Mouse (Mus musculus): Measurements from ENCODE around the gene Taldo1. TPM values are rescaled to one million over a fixed set of nuclear protein-coding genes. Genes with fewer than 3 reads are reported as not detected.

Gene Taldo1
- polyA plus RNA-seq, 1 experiment from 2014 or later, result 280 TPM

GRCm38 (mm10) chr7:141430585-141431240 lies 38.7 kb downstream of the Taldo1 start:
- Histone ChIP-seq H3K4me2 (replicated peaks) (no peak overlapping the region), H3K36me3 (peaks cover 40% of the 10 kb centered on the region), H3K4me1 (peaks cover 46% of the 10 kb centered on the region), H3K9me3 (no peaks in the 10 kb centered on the region), H3K9ac (0 out of 2 replicates have a peak overlapping the region, but pooled peaks have one; percentile 56), H3K27me3 (no peaks in the 10 kb centered on the region), H3K27ac (no peak overlapping the region), H3K4me3 (no peak overlapping the region)
- ATAC-seq (ENCODE audit: low FRiP score, low read depth), result no peak
- WGBS, result 95% methylated on average over 9 of the region's 9 CpGs

- no peaks in the 10 kb centered on the region for H3K9me3 ChIP-seq
- H3K9ac ChIP-seq, result no peak overlapping the region
- 91% methylated on average over 19 of the region's 19 CpGs for WGBS
- H3K27ac ChIP-seq, result no peak overlapping the region
- ATAC-seq (ENCODE audit: low FRiP score, low read depth), result no peak
- peaks cover 55% of the 10 kb centered on the region for H3K4me1 ChIP-seq
- H3K27me3 ChIP-seq, result no peaks in the 10 kb centered on the region
- H3K4me3 ChIP-seq, result no peak overlapping the region
- peaks cover 40% of the 10 kb centered on the region for H3K36me3 ChIP-seq
- H3K4me2 ChIP-seq (replicated peaks), result no peak overlapping the region
Measured at GRCm38 (mm10) chr7:141431434-141432185, 39.6 kb downstream of the Taldo1 start.

- H3K9me3 ChIP-seq, result no peaks in the 10 kb centered on the region
- H3K36me3 ChIP-seq, result peaks cover 40% of the 10 kb centered on the region
- peaks cover 60% of the 10 kb centered on the region for H3K4me1 ChIP-seq
- no peaks in the 10 kb centered on the region for H3K27me3 ChIP-seq
- H3K27ac ChIP-seq, result no peak overlapping the region
- ATAC-seq (ENCODE audit: low FRiP score, low read depth), result no peak
- no peak overlapping the region for H3K4me3 ChIP-seq
- 81% methylated on average over 8 of the region's 8 CpGs for WGBS
- H3K4me2 ChIP-seq (replicated peaks), result no peak overlapping the region
- no peak overlapping the region for H3K9ac ChIP-seq
Measured at GRCm38 (mm10) chr7:141432186-141432611, 40.2 kb downstream of the Taldo1 start.

- 85% methylated on average over 6 of the region's 6 CpGs for WGBS
- peak overlapping the region; percentile 90; the same call in 1 of the 2 replicates for H3K4me2 ChIP-seq (replicated peaks)
- no peaks in the 10 kb centered on the region for H3K9me3 ChIP-seq
- H3K36me3 ChIP-seq, result peaks cover 40% of the 10 kb centered on the region
- H3K4me3 ChIP-seq, result no peak overlapping the region
- H3K27ac ChIP-seq, result no peak overlapping the region
- peaks cover 60% of the 10 kb centered on the region for H3K4me1 ChIP-seq
- no peaks in the 10 kb centered on the region for H3K27me3 ChIP-seq
- no peak for ATAC-seq (ENCODE audit: low FRiP score, low read depth)
- H3K9ac ChIP-seq, result peak overlapping the region; percentile 72
Measured at GRCm38 (mm10) chr7:141432741-141433516, 40.9 kb downstream of the Taldo1 start.

- H3K4me3 ChIP-seq, result peak overlapping the region; percentile 55
- no peaks in the 10 kb centered on the region for H3K9me3 ChIP-seq
- H3K36me3 ChIP-seq, result peaks cover 49% of the 10 kb centered on the region
- H3K27ac ChIP-seq, result no peak overlapping the region
- peak overlapping the region; percentile 90 for H3K4me2 ChIP-seq (replicated peaks)
- H3K27me3 ChIP-seq, result no peaks in the 10 kb centered on the region
- ATAC-seq (ENCODE audit: low FRiP score, low read depth), result no peak
- 72% methylated on average over 15 of the region's 15 CpGs for WGBS
- H3K4me1 ChIP-seq, result peaks cover 55% of the 10 kb centered on the region
- peak overlapping the region; percentile 72 for H3K9ac ChIP-seq
Measured at GRCm38 (mm10) chr7:141433517-141434400, 41.8 kb downstream of the Taldo1 start.

GRCm38 (mm10) chr7:141434464-141434863 lies 42.5 kb downstream of the Taldo1 start:
- Histone ChIP-seq H3K4me3 (peak overlapping the region; percentile 55), H3K4me1 (peaks cover 48% of the 10 kb centered on the region), H3K9ac (peak overlapping the region; percentile 72), H3K36me3 (peaks cover 56% of the 10 kb centered on the region), H3K27ac (0 out of 2 replicates have a peak overlapping the region, but pooled peaks have one; percentile 3), H3K4me2 (replicated peaks) (peak overlapping the region; percentile 90), H3K9me3 (no peaks in the 10 kb centered on the region), H3K27me3 (no peaks in the 10 kb centered on the region)
- WGBS, result 11% methylated on average over 8 of the region's 8 CpGs
- no peak for ATAC-seq (ENCODE audit: low FRiP score, low read depth)

- H3K9ac ChIP-seq, result peak overlapping the region; percentile 72
- WGBS, result 6% methylated on average over 17 of the region's 17 CpGs
- peaks cover 40% of the 10 kb centered on the region for H3K4me1 ChIP-seq
- H3K36me3 ChIP-seq, result peaks cover 60% of the 10 kb centered on the region
- no peaks in the 10 kb centered on the region for H3K27me3 ChIP-seq
- ATAC-seq (ENCODE audit: low FRiP score, low read depth), result no peak
- no peaks in the 10 kb centered on the region for H3K9me3 ChIP-seq
- peak overlapping the region; percentile 90 for H3K4me2 ChIP-seq (replicated peaks)
- peak overlapping the region; percentile 55 for H3K4me3 ChIP-seq
- 0 out of 2 replicates have a peak overlapping the region, but pooled peaks have one; percentile 3 for H3K27ac ChIP-seq
Measured at GRCm38 (mm10) chr7:141435129-141435855, 43.3 kb downstream of the Taldo1 start.

GRCm38 (mm10) chr7:141435856-141436522 lies 44.0 kb downstream of the Taldo1 start:
- Histone ChIP-seq H3K4me3 (peak overlapping the region; percentile 61), H3K4me2 (replicated peaks) (peak overlapping the region; percentile 90), H3K9me3 (no peaks in the 10 kb centered on the region), H3K36me3 (peaks cover 60% of the 10 kb centered on the region), H3K27ac (no peak overlapping the region), H3K27me3 (no peaks in the 10 kb centered on the region), H3K4me1 (peaks cover 43% of the 10 kb centered on the region), H3K9ac (no peak overlapping the region)
- WGBS, result 81% methylated on average over 9 of the region's 9 CpGs
- no peak for ATAC-seq (ENCODE audit: low FRiP score, low read depth)

- peaks cover 60% of the 10 kb centered on the region for H3K36me3 ChIP-seq
- peak overlapping the region; percentile 85 for H3K9ac ChIP-seq
- no peak overlapping the region; the same call in 1 of the 2 replicates for H3K27ac ChIP-seq
- H3K4me3 ChIP-seq, result peak overlapping the region; percentile 61
- H3K27me3 ChIP-seq, result no peaks in the 10 kb centered on the region
- H3K4me2 ChIP-seq (replicated peaks), result peak overlapping the region; percentile 90
- no peak for ATAC-seq (ENCODE audit: low FRiP score, low read depth)
- H3K4me1 ChIP-seq, result peaks cover 45% of the 10 kb centered on the region
- WGBS, result 76% methylated on average over 2 of the region's 2 CpGs
- H3K9me3 ChIP-seq, result no peaks in the 10 kb centered on the region
Measured at GRCm38 (mm10) chr7:141436523-141436892, 44.5 kb downstream of the Taldo1 start.
